Mouse (Mus musculus): ENCODE measurements around the gene Uqcrfs1. TPM values are rescaled to one million over a fixed set of nuclear protein-coding genes. Genes with fewer than 3 reads are reported as not detected.
A peak's percentile ranks its signal among the peaks of the same experiment; 100 is the strongest.

Uqcrfs1 gene
- polyA plus RNA-seq (2012; rRNA removed) (60.7 and 85.4 TPM in 2 replicates), polyA plus RNA-seq (2014; fragmentation: Nextera tagmentation; extraction: Ambion mirVana) (178 and 190 TPM in 2 replicates)

- WGBS (ENCODE audit: insufficient replicate concordance): under 1% methylated on average over 82 of the region's 82 CpGs
- ATAC-seq (ENCODE audit: insufficient read depth) (peak; percentile 97), DNase-seq (ENCODE audit: low read depth in 3 of 3, low spot score in 3 of 3) (peak; percentile 90 to 91 (median 91))
- Histone ChIP-seq H3K4me2 (ENCODE audit: low read depth) (peak within 1 kb of the TSS; percentile 86), H3K4me3 (ENCODE audit: insufficient read depth in 1 of 2, low read depth in 2 of 2, low read length in 2 of 2) (peak within 1 kb of the TSS; percentile 69 to 100), H3K9ac (replicated peaks) (peak within 1 kb of the TSS; percentile 98), H3K27me3 (ENCODE audit: control insufficient read depth, insufficient read depth, low read length) (no peaks in the 10 kb centered on the region), H3K27ac (peak within 1 kb of the TSS; percentile 69), H3K9me3 (ENCODE audit: control insufficient read depth, low read length) (no peaks in the 10 kb centered on the region), H3K4me1 (replicated peaks; ENCODE audit: control insufficient read depth in 2 of 2, insufficient read depth in 2 of 2, low read length in 1 of 2) (peaks cover 15 to 17% of the 10 kb centered on the region in 2 experiments), H3K36me3 (replicated peaks; ENCODE audit: control insufficient read depth, insufficient read depth, low read depth) (peaks cover 7% of the 10 kb centered on the region)
- no peak for TF ChIP-seq EP300 (IDR thresholded peaks at IDR 0.05; ENCODE audit: low read depth)
These were observed at the start of gene Uqcrfs1 for GRCm38 (mm10) chr13:30544856-30545604. Gene Uqcrfs1 (minus strand): TSS chr13:30545362.

GRCm38 (mm10) chr13:30585786-30586185 lies 40.6 kb upstream of the Uqcrfs1 start:
- Histone ChIP-seq H3K9ac (replicated peaks) (no peak overlapping the region), H3K27ac (no peak overlapping the region), H3K4me2 (ENCODE audit: low read depth) (no peak overlapping the region), H3K9me3 (ENCODE audit: control insufficient read depth, low read length) (no peaks in the 10 kb centered on the region), H3K4me3 (ENCODE audit: insufficient read depth in 1 of 2, low read depth in 2 of 2, low read length in 2 of 2) (no peak overlapping the region), H3K4me1 (replicated peaks; ENCODE audit: control insufficient read depth in 2 of 2, insufficient read depth in 2 of 2, low read length in 1 of 2) (no peaks in the 10 kb centered on the region), H3K27me3 (ENCODE audit: control insufficient read depth, insufficient read depth, low read length) (no peaks in the 10 kb centered on the region), H3K36me3 (replicated peaks; ENCODE audit: control insufficient read depth, insufficient read depth, low read depth) (no peaks in the 10 kb centered on the region)
- DNase-seq (ENCODE audit: low read depth in 3 of 3, low spot score in 3 of 3) (no peak), ATAC-seq (ENCODE audit: insufficient read depth) (no peak)
- WGBS (ENCODE audit: insufficient replicate concordance): 51% methylated on average over 3 of the region's 3 CpGs
- TF ChIP-seq EP300 (IDR thresholded peaks at IDR 0.05; ENCODE audit: low read depth) (no peak), CTCF (IDR thresholded peaks at IDR 0.05; ENCODE audit: low read depth) (no peak)

- DNase-seq (ENCODE audit: low read depth in 3 of 3, low spot score in 3 of 3): no peak
These were observed 37.4 kb upstream of the Uqcrfs1 start for GRCm38 (mm10) chr13:30582541-30582940.

GRCm38 (mm10) chr13:30578806-30579205 lies 33.6 kb upstream of the Uqcrfs1 start:
- WGBS (ENCODE audit: insufficient replicate concordance): 33% methylated on average over 2 of the region's 2 CpGs
- TF ChIP-seq EP300 (IDR thresholded peaks at IDR 0.05; ENCODE audit: low read depth): no peak
- TF ChIP-seq CTCF (IDR thresholded peaks at IDR 0.05; ENCODE audit: low read depth): no peak
- no peak for ATAC-seq (ENCODE audit: insufficient read depth)

More at GRCm38 (mm10) chr13:30582541-30582940, 37.4 kb upstream of the Uqcrfs1 start:
- no peak overlapping the region for H3K9ac ChIP-seq (replicated peaks)
- H3K27me3 ChIP-seq (ENCODE audit: control insufficient read depth, insufficient read depth, low read length): no peaks in the 10 kb centered on the region
- no peak overlapping the region for H3K27ac ChIP-seq
- no peaks in the 10 kb centered on the region for H3K9me3 ChIP-seq (ENCODE audit: control insufficient read depth, low read length)
- no peaks in the 10 kb centered on the region for H3K4me1 ChIP-seq (replicated peaks; ENCODE audit: control insufficient read depth in 2 of 2, insufficient read depth in 2 of 2, low read length in 1 of 2)
- H3K4me3 ChIP-seq (ENCODE audit: insufficient read depth in 1 of 2, low read depth in 2 of 2, low read length in 2 of 2): no peak overlapping the region
- 35% methylated on average over 2 of the region's 2 CpGs for WGBS (ENCODE audit: insufficient replicate concordance)
- no peak overlapping the region for H3K4me2 ChIP-seq (ENCODE audit: low read depth)
- H3K36me3 ChIP-seq (replicated peaks; ENCODE audit: control insufficient read depth, insufficient read depth, low read depth): no peaks in the 10 kb centered on the region
- TF ChIP-seq CTCF (IDR thresholded peaks at IDR 0.05; ENCODE audit: low read depth) (peak; percentile 29; the same call in 1 of the 2 replicates), EP300 (IDR thresholded peaks at IDR 0.05; ENCODE audit: low read depth) (no peak)
- ATAC-seq (ENCODE audit: insufficient read depth): no peak

GRCm38 (mm10) chr13:30576819-30577218 lies 31.7 kb upstream of the Uqcrfs1 start:
- DNase-seq (ENCODE audit: low read depth in 3 of 3, low spot score in 3 of 3): no peak
- ATAC-seq (ENCODE audit: insufficient read depth): no peak

More at GRCm38 (mm10) chr13:30578806-30579205, 33.6 kb upstream of the Uqcrfs1 start:
- no peak overlapping the region for H3K4me3 ChIP-seq (ENCODE audit: insufficient read depth in 1 of 2, low read depth in 2 of 2, low read length in 2 of 2)
- DNase-seq (ENCODE audit: low read depth in 3 of 3, low spot score in 3 of 3): no peak
- no peaks in the 10 kb centered on the region for H3K36me3 ChIP-seq (replicated peaks; ENCODE audit: control insufficient read depth, insufficient read depth, low read depth)
- H3K4me2 ChIP-seq (ENCODE audit: low read depth): no peak overlapping the region
- no peaks in the 10 kb centered on the region for H3K9me3 ChIP-seq (ENCODE audit: control insufficient read depth, low read length)
- H3K27ac ChIP-seq: no peak overlapping the region
- H3K9ac ChIP-seq (replicated peaks): no peak overlapping the region
- no peaks in the 10 kb centered on the region for H3K27me3 ChIP-seq (ENCODE audit: control insufficient read depth, insufficient read depth, low read length)
- H3K4me1 ChIP-seq (replicated peaks; ENCODE audit: control insufficient read depth in 2 of 2, insufficient read depth in 2 of 2, low read length in 1 of 2): no peaks in the 10 kb centered on the region

More at GRCm38 (mm10) chr13:30576819-30577218, 31.7 kb upstream of the Uqcrfs1 start:
- H3K4me2 ChIP-seq (ENCODE audit: low read depth): no peak overlapping the region
- H3K9ac ChIP-seq (replicated peaks): no peak overlapping the region
- H3K4me1 ChIP-seq (replicated peaks; ENCODE audit: control insufficient read depth in 2 of 2, insufficient read depth in 2 of 2, low read length in 1 of 2): no peaks in the 10 kb centered on the region
- WGBS (ENCODE audit: insufficient replicate concordance): 18% methylated on average over 2 of the region's 2 CpGs
- no peak overlapping the region for H3K4me3 ChIP-seq (ENCODE audit: insufficient read depth in 1 of 2, low read depth in 2 of 2, low read length in 2 of 2)
- no peaks in the 10 kb centered on the region for H3K9me3 ChIP-seq (ENCODE audit: control insufficient read depth, low read length)
- H3K27me3 ChIP-seq (ENCODE audit: control insufficient read depth, insufficient read depth, low read length): no peaks in the 10 kb centered on the region
- TF ChIP-seq EP300 (IDR thresholded peaks at IDR 0.05; ENCODE audit: low read depth): no peak
- TF ChIP-seq CTCF (IDR thresholded peaks at IDR 0.05; ENCODE audit: low read depth): no peak
- H3K27ac ChIP-seq: no peak overlapping the region
- H3K36me3 ChIP-seq (replicated peaks; ENCODE audit: control insufficient read depth, insufficient read depth, low read depth): no peaks in the 10 kb centered on the region

Data from liver, embryonic 14.5 days (tissue).